Mouse (Mus musculus): ENCODE results near the gene Abcg5. TPM values are rescaled to one million over a fixed set of nuclear protein-coding genes. Genes with fewer than 3 reads are reported as not detected.

Abcg5 gene
- polyA plus RNA-seq, 1 experiment: 0.47 TPM

DNA sequence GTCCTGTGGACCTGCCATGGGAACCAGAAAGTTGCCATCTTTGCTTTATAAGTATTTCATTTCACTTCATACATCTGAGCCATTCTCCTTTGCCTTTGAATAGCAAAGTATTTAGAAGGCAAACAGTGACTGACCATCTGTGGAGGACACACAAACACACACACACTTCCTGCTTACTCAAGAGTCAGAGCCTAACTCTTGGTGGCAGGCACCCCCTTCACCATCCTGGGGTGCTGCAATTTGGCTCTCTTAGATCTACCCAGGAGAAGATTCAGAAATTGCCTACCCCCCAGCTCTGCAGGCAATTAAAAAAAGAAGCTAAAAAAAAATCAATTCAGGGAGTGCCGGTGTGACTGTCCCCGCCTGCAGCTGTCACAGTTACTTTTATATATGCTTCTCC lies 36.3 kb downstream of the Abcg5 start:
- TF ChIP-seq CTCF (conservative IDR thresholded peaks at IDR 0.05; ENCODE audit: insufficient read depth, insufficient read length, low read depth, low read length): no peak
- no peak for TF ChIP-seq POLR2A (IDR thresholded peaks at IDR 0.05; ENCODE audit: low read depth, low read length)
- H3K4me1 ChIP-seq (ENCODE audit: control insufficient read depth, insufficient read depth, low read length): no peaks in the 10 kb centered on the region
- WGBS: 79% methylated on average over 2 of the region's 2 CpGs

DNA sequence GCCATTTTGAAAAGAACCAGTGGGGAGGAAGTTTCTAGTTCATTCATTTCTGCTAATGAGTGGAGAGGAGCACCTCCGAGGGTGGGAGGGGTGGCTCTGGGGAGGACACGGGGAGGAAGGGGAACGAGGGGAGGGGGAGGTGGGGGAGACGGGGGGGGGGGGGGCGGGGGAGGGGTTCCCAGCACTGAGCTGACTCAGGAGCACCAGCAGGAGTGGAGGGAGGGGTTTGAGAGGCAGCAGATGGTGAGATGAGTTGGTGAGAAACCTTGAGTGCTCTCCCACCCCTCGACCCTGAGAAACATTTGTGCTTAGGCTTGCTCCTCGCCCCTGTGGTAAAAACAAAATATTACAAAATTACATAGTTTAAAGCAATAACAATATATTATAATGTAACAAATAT lies 36.9 kb downstream of the Abcg5 start:
- H3K27ac ChIP-seq (ENCODE audit: insufficient read depth, low read depth, low read length): no peak overlapping the region
- no peak for TF ChIP-seq CTCF (conservative IDR thresholded peaks at IDR 0.05; ENCODE audit: insufficient read depth, insufficient read length, low read depth, low read length)
- no peak for TF ChIP-seq POLR2A (IDR thresholded peaks at IDR 0.05; ENCODE audit: low read depth, low read length)
- no peaks in the 10 kb centered on the region; the same call in none of the 2 replicates for H3K36me3 ChIP-seq (ENCODE audit: control insufficient read depth, insufficient read depth, low read length)
- WGBS: 33% methylated on average over 4 of the region's 7 CpGs
- H3K27me3 ChIP-seq (replicated peaks; ENCODE audit: control insufficient read depth, insufficient read depth, low read length): no peaks in the 10 kb centered on the region
- H3K4me1 ChIP-seq (ENCODE audit: control insufficient read depth, insufficient read depth, low read length): no peaks in the 10 kb centered on the region
- no peak overlapping the region for H3K4me3 ChIP-seq (ENCODE audit: insufficient read depth, low read depth, low read length)
- DNase-seq: no peak

More for the DNA sequence above, 36.3 kb downstream of the Abcg5 start:
- Histone ChIP-seq H3K27me3 (replicated peaks; ENCODE audit: control insufficient read depth, insufficient read depth, low read length) (no peaks in the 10 kb centered on the region), H3K27ac (ENCODE audit: insufficient read depth, low read depth, low read length) (no peak overlapping the region), H3K36me3 (ENCODE audit: control insufficient read depth, insufficient read depth, low read length) (no peaks in the 10 kb centered on the region; the same call in none of the 2 replicates), H3K4me3 (ENCODE audit: insufficient read depth, low read depth, low read length) (no peak overlapping the region)
- no peak for DNase-seq

DNA sequence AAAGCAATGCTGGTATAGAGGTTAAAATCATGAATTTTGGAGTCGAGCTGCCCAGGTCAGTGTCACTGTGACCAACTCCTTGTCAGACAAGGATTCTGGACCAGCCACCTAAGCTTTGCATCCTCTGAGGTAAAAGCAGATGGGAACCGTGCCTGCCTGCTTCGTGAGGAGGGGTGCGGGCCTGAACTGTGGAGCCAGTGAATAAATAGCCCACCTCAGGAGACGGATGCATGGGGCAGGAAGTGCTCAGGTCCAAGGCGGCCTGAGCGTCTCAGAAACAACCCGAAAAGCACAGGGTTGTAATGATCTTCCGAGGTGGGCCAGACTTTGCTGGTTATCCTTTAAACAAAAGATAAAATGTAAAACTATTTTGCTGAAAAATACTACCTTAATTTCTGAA lies 37.7 kb downstream of the Abcg5 start:
- Histone ChIP-seq H3K27me3 (replicated peaks; ENCODE audit: control insufficient read depth, insufficient read depth, low read length) (no peaks in the 10 kb centered on the region), H3K4me3 (ENCODE audit: insufficient read depth, low read depth, low read length) (no peak overlapping the region), H3K4me1 (ENCODE audit: control insufficient read depth, insufficient read depth, low read length) (no peaks in the 10 kb centered on the region), H3K36me3 (ENCODE audit: control insufficient read depth, insufficient read depth, low read length) (no peaks in the 10 kb centered on the region; the same call in none of the 2 replicates), H3K27ac (ENCODE audit: insufficient read depth, low read depth, low read length) (no peak overlapping the region)
- DNase-seq: no peak
- WGBS: 59% methylated on average over 9 of the region's 9 CpGs
- no peak for TF ChIP-seq POLR2A (IDR thresholded peaks at IDR 0.05; ENCODE audit: low read depth, low read length)
- no peak for TF ChIP-seq CTCF (conservative IDR thresholded peaks at IDR 0.05; ENCODE audit: insufficient read depth, insufficient read length, low read depth, low read length)

DNA sequence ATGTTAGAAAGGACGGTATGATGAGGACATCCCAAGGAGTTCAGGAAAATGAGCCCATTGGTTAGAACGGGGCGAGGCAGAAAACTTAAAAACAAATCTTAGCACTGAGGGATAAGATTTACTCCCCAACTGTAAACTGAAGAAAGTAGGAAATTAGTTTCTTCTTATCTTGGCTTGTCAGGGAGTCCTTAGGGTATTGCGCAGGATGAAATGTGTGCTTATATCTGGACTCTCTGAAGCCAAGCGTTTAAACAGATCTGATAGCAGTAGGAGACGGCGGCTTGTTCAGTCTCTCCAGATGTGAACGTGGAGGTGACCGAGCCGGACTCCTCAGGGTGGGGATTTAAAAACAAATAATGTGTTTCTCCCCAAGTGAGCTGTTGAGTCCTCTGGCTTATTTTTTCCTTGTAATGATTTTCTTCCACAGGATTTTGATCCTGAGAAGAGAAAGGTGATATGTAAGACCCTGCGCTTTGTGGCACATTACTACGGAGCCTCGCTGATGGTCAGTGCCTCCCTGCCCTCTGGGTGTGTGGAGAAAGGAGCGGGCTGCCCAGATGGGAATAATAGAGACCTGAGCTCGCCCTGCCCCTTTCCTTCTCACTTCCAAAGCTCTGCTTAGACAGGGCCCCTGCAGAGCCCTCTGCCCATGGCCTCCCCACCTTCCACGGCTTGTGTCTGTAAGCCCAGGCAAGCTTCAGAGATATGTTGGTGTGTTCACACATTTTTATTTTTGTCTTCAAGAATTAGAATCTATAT lies 38.3 kb downstream of the Abcg5 start:
- H3K4me1 ChIP-seq (ENCODE audit: control insufficient read depth, insufficient read depth, low read length): no peaks in the 10 kb centered on the region
- H3K36me3 ChIP-seq (ENCODE audit: control insufficient read depth, insufficient read depth, low read length): no peaks in the 10 kb centered on the region; the same call in none of the 2 replicates
- H3K27me3 ChIP-seq (replicated peaks; ENCODE audit: control insufficient read depth, insufficient read depth, low read length): no peaks in the 10 kb centered on the region
- no peak overlapping the region for H3K4me3 ChIP-seq (ENCODE audit: insufficient read depth, low read depth, low read length)
- TF ChIP-seq CTCF (conservative IDR thresholded peaks at IDR 0.05; ENCODE audit: insufficient read depth, insufficient read length, low read depth, low read length) (no peak), POLR2A (IDR thresholded peaks at IDR 0.05; ENCODE audit: low read depth, low read length) (no peak)
- DNase-seq: no peak
- 80% methylated on average over 16 of the region's 16 CpGs for WGBS
- no peak overlapping the region for H3K27ac ChIP-seq (ENCODE audit: insufficient read depth, low read depth, low read length)

DNA sequence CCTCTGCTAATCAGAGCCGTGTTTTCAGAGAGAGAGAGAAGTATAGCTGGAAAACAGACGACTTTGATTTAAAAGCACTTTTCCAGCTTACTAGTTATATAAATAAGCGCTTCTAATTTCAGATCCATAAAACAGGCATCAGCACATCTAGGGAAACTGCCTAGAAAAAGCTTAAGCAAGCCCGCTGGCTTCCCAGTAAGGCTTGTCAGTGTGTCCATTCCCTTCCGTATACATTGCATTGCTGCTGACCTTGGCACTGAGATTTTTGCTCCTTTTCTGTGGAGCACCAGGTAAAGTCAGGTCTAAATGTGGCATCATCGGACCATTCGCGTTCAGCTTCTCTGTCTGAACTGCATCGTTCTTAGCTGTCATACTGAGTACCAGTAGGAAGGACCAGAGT lies 40.5 kb downstream of the Abcg5 start:
- Histone ChIP-seq H3K4me1 (ENCODE audit: control insufficient read depth, insufficient read depth, low read length) (no peaks in the 10 kb centered on the region), H3K4me3 (ENCODE audit: insufficient read depth, low read depth, low read length) (no peak overlapping the region), H3K36me3 (ENCODE audit: control insufficient read depth, insufficient read depth, low read length) (no peaks in the 10 kb centered on the region; the same call in none of the 2 replicates), H3K27me3 (replicated peaks; ENCODE audit: control insufficient read depth, insufficient read depth, low read length) (no peaks in the 10 kb centered on the region), H3K27ac (ENCODE audit: insufficient read depth, low read depth, low read length) (no peak overlapping the region)
- DNase-seq: no peak
- TF ChIP-seq CTCF (conservative IDR thresholded peaks at IDR 0.05; ENCODE audit: insufficient read depth, insufficient read length, low read depth, low read length): no peak
- TF ChIP-seq POLR2A (IDR thresholded peaks at IDR 0.05; ENCODE audit: low read depth, low read length): no peak
- 84% methylated on average over 9 of the region's 9 CpGs for WGBS

DNA sequence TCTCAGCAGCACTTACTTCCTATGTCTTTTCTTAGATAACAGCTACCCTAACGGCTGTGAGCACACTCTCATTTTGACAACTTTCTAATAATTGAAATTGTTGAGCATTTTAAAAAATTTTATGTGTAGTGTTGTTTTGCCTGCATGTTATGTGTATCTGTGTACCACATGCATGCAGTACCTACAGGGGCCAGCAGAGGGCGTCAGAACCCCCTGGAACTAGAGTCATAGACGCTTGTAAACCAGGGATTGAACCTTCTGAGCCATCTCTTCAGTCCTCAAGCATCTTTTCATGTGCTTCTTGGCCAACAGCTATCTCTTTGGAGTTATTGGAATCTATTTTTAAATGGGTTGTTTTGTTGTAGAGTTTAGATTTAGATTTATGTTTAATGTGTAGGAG lies 40.9 kb downstream of the Abcg5 start:
- DNase-seq: peak; percentile 65
- Histone ChIP-seq H3K27ac (ENCODE audit: insufficient read depth, low read depth, low read length) (no peak overlapping the region), H3K4me3 (ENCODE audit: insufficient read depth, low read depth, low read length) (no peak overlapping the region), H3K36me3 (ENCODE audit: control insufficient read depth, insufficient read depth, low read length) (no peaks in the 10 kb centered on the region; the same call in 1 of the 2 replicates), H3K27me3 (replicated peaks; ENCODE audit: control insufficient read depth, insufficient read depth, low read length) (no peaks in the 10 kb centered on the region), H3K4me1 (ENCODE audit: control insufficient read depth, insufficient read depth, low read length) (no peaks in the 10 kb centered on the region)
- WGBS: 44% methylated on average over 3 of the region's 3 CpGs
- peak; percentile 74 for TF ChIP-seq CTCF (conservative IDR thresholded peaks at IDR 0.05; ENCODE audit: insufficient read depth, insufficient read length, low read depth, low read length)
- no peak for TF ChIP-seq POLR2A (IDR thresholded peaks at IDR 0.05; ENCODE audit: low read depth, low read length)

GRCm38 (mm10) chr17:84639796-84640378 lies 42.9 kb downstream of the Abcg5 start:
- no peak overlapping the region for H3K4me3 ChIP-seq (ENCODE audit: insufficient read depth, low read depth, low read length)
- no peaks in the 10 kb centered on the region for H3K4me1 ChIP-seq (ENCODE audit: control insufficient read depth, insufficient read depth, low read length)
- 63% methylated on average over 10 of the region's 10 CpGs for WGBS
- H3K36me3 ChIP-seq (ENCODE audit: control insufficient read depth, insufficient read depth, low read length): no peaks in the 10 kb centered on the region; the same call in 1 of the 2 replicates
- no peak for DNase-seq
- H3K27me3 ChIP-seq (replicated peaks; ENCODE audit: control insufficient read depth, insufficient read depth, low read length): no peaks in the 10 kb centered on the region
- TF ChIP-seq CTCF (conservative IDR thresholded peaks at IDR 0.05; ENCODE audit: insufficient read depth, insufficient read length, low read depth, low read length): no peak
- no peak for TF ChIP-seq POLR2A (IDR thresholded peaks at IDR 0.05; ENCODE audit: low read depth, low read length)
- no peak overlapping the region for H3K27ac ChIP-seq (ENCODE audit: insufficient read depth, low read depth, low read length)
